Mouse (Mus musculus): Measurements from ENCODE around the gene Steap4. TPM values are rescaled to one million over a fixed set of nuclear protein-coding genes. Genes with fewer than 3 reads are reported as not detected.
A peak's percentile ranks its signal among the peaks of the same experiment; 100 is the strongest.
"Not testable (repeated sequence)": the region's sequence is repeated elsewhere in the genome, so short reads cannot be mapped to it uniquely, and the experiment has no call there.

Steap4 gene
- 1.8 and 2.3 TPM in 2 replicates for polyA plus RNA-seq (2015; fragmentation: Nextera tagmentation; extraction: Ambion mirVana)

DNA sequence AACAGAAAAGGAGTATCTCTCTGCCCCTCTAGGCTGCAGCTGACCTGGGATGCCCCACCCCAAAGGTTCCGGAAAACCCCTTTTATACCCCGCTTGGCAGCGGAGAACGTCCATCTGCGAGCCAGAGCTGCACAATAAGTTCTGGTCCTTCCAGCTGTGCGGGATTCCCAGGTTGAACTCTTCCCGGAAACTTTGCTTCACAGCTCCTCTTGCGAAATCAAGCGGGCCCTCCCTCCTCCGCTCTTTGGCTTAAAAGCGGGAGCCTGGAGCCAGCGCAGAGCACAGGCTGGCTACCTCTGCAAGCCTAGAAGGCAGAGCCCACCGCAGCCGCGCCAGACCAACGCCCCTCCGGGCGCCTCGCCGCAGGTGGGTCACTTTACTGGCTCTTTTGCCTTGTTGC, at the start of gene Steap4:
TSS of gene Steap4 (plus strand) at position 282 of the 400 bp plus-strand sequence.
- no peak for ATAC-seq (replicated peaks; ENCODE audit: insufficient number of reproducible peaks, insufficient read depth, low FRiP score, low read depth)
- H3K4me3 ChIP-seq, result peak within 1 kb of the TSS; percentile 39
- H3K36me3 ChIP-seq, result no peaks in the 10 kb centered on the region
- peaks cover 6% of the 10 kb centered on the region; the same call in 1 of the 2 replicates for H3K4me1 ChIP-seq (replicated peaks)
- no peaks in the 10 kb centered on the region for H3K27me3 ChIP-seq
- 3% methylated on average over 20 of the region's 20 CpGs for WGBS
- H3K27ac ChIP-seq, result no peak within 1 kb of the TSS
- H3K9ac ChIP-seq, result peak within 1 kb of the TSS; percentile 41
- H3K9me3 ChIP-seq (replicated peaks), result no peaks in the 10 kb centered on the region
- peak within 1 kb of the TSS; percentile 75 for H3K4me2 ChIP-seq

DNA sequence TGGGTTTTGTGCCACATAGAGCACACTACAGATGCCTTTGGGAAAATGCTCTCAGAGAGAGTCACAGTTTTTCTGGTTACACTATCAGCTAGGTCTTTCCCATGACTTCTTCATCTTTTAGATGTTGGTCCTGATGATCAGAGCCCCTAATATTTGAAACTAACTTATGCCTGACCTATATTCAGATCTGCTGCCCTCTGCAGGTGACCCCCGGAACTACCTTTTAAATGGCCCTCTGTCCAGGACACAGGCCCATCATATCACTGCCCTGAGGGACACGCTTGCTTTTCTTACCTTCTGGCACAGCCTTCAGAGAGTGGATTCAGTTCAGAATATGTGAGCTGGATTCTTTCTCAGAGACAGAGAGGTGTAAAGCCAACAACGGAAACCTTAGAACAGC, 48.3 kb upstream of the Steap4 start:
- H3K9ac ChIP-seq, result no peak overlapping the region
- no peaks in the 10 kb centered on the region for H3K27me3 ChIP-seq
- H3K4me3 ChIP-seq, result no peak overlapping the region
- H3K27ac ChIP-seq, result no peak overlapping the region
- no peaks in the 10 kb centered on the region for H3K9me3 ChIP-seq (replicated peaks)
- H3K4me1 ChIP-seq (replicated peaks), result no peaks in the 10 kb centered on the region
- 65% methylated on average over 3 of the region's 3 CpGs for WGBS
- H3K36me3 ChIP-seq, result no peaks in the 10 kb centered on the region
- no peak overlapping the region for H3K4me2 ChIP-seq
- no peak for ATAC-seq (replicated peaks; ENCODE audit: insufficient number of reproducible peaks, insufficient read depth, low FRiP score, low read depth)

DNA sequence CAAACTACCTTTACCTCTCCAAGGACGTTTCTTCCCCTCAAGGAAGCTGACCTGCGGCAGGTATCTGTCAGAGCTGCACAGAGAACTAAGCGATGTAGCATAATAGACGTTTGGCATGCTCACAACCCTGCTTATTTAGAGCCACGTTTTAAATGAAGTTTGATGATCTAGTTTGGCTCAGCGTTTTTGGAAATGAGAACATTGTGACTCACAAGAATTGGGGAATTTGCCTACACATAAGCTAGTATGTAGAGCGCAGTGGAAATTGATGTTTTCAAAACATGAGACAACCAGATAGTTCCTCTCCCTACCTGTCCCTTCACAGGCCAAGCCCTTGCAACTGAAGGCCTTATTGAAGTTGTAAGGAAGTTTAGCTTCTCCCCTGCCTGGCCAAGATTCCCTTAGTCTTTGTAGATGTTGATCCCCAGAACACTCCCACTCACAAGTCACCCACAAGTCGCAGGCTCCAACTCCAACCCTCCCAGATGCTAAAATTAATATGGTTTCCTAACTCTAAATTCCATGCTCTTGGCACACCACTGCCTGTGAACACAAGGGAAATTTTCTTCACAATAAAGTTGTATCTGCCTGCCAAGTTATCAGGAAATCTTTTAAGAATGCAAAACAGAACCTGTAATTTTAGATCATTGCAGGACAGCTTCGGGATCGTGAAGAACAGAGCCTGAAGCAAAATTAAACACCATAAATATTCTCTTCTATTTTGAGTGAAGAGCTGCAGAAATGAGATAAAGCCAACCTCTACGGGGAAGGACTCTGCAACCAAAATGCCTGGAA, 42.6 kb upstream of the Steap4 start:
- Histone ChIP-seq H3K9ac (no peak overlapping the region), H3K27ac (no peak overlapping the region), H3K4me1 (replicated peaks) (no peaks in the 10 kb centered on the region), H3K9me3 (replicated peaks) (no peaks in the 10 kb centered on the region), H3K4me3 (no peak overlapping the region), H3K27me3 (no peaks in the 10 kb centered on the region), H3K4me2 (no peak overlapping the region), H3K36me3 (no peaks in the 10 kb centered on the region)
- WGBS, result 70% methylated on average over 11 of the region's 11 CpGs
- ATAC-seq (replicated peaks; ENCODE audit: insufficient number of reproducible peaks, insufficient read depth, low FRiP score, low read depth), result no peak

GRCm38 (mm10) chr5:7918296-7918579, 42.0 kb upstream of the Steap4 start:
- H3K36me3 ChIP-seq, result no peaks in the 10 kb centered on the region
- H3K27me3 ChIP-seq, result no peaks in the 10 kb centered on the region
- ATAC-seq (replicated peaks; ENCODE audit: insufficient number of reproducible peaks, insufficient read depth, low FRiP score, low read depth), result no peak
- no peak overlapping the region for H3K4me2 ChIP-seq
- no peak overlapping the region for H3K4me3 ChIP-seq
- no peak overlapping the region for H3K27ac ChIP-seq
- H3K4me1 ChIP-seq (replicated peaks), result no peaks in the 10 kb centered on the region
- no peak overlapping the region for H3K9ac ChIP-seq
- WGBS, result 78% methylated on average over 5 of the region's 5 CpGs
- no peaks in the 10 kb centered on the region for H3K9me3 ChIP-seq (replicated peaks)

- H3K36me3 ChIP-seq, result no peaks in the 10 kb centered on the region
Measured at GRCm38 (mm10) chr5:7919681-7920080, 40.6 kb upstream of the Steap4 start.

GRCm38 (mm10) chr5:7922751-7923150, 37.5 kb upstream of the Steap4 start:
- WGBS, result 72% methylated on average over 1 of the region's 1 CpGs
- H3K9me3 ChIP-seq (replicated peaks), result no peaks in the 10 kb centered on the region
- H3K4me1 ChIP-seq (replicated peaks), result no peaks in the 10 kb centered on the region
- H3K36me3 ChIP-seq, result no peaks in the 10 kb centered on the region
- H3K4me3 ChIP-seq, result no peak overlapping the region
- no peak overlapping the region for H3K9ac ChIP-seq
- no peak for ATAC-seq (replicated peaks; ENCODE audit: insufficient number of reproducible peaks, insufficient read depth, low FRiP score, low read depth)
- no peak overlapping the region for H3K27ac ChIP-seq
- H3K27me3 ChIP-seq, result no peaks in the 10 kb centered on the region
- H3K4me2 ChIP-seq, result no peak overlapping the region

More at GRCm38 (mm10) chr5:7919681-7920080, 40.6 kb upstream of the Steap4 start:
- Histone ChIP-seq H3K9ac (no peak overlapping the region), H3K4me1 (replicated peaks) (no peaks in the 10 kb centered on the region), H3K9me3 (replicated peaks) (no peaks in the 10 kb centered on the region), H3K27ac (no peak overlapping the region), H3K4me3 (no peak overlapping the region), H3K4me2 (no peak overlapping the region), H3K27me3 (no peaks in the 10 kb centered on the region)
- 83% methylated on average over 2 of the region's 2 CpGs for WGBS
- ATAC-seq (replicated peaks; ENCODE audit: insufficient number of reproducible peaks, insufficient read depth, low FRiP score, low read depth), result no peak

DNA sequence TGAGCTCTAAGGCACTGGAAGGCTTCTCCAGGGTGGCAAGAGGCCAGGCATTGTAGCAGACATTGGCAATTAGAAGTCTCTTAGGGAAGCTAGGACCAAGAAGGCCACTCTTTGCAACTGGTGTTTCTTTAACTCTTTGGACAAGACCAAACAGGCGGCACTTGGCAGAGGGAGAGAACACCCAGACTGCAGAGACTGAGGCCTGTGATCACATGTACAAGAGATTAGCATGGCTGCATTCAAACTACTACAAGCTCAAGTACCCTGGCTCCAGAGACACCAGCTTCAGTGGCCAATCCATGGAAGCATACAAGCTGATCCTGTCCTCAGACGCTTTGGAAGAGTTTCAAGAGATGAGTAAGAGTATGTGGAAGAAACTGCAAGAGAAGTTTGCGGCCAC, 36.6 kb upstream of the Steap4 start:
- Histone ChIP-seq H3K4me1 (replicated peaks) (no peaks in the 10 kb centered on the region), H3K4me2 (no peak overlapping the region), H3K9me3 (replicated peaks) (no peaks in the 10 kb centered on the region), H3K36me3 (no peaks in the 10 kb centered on the region), H3K27me3 (no peaks in the 10 kb centered on the region), H3K27ac (no peak overlapping the region), H3K9ac (no peak overlapping the region), H3K4me3 (no peak overlapping the region)
- 77% methylated on average over 3 of the region's 3 CpGs for WGBS
- ATAC-seq (replicated peaks; ENCODE audit: insufficient number of reproducible peaks, insufficient read depth, low FRiP score, low read depth), result no peak

DNA sequence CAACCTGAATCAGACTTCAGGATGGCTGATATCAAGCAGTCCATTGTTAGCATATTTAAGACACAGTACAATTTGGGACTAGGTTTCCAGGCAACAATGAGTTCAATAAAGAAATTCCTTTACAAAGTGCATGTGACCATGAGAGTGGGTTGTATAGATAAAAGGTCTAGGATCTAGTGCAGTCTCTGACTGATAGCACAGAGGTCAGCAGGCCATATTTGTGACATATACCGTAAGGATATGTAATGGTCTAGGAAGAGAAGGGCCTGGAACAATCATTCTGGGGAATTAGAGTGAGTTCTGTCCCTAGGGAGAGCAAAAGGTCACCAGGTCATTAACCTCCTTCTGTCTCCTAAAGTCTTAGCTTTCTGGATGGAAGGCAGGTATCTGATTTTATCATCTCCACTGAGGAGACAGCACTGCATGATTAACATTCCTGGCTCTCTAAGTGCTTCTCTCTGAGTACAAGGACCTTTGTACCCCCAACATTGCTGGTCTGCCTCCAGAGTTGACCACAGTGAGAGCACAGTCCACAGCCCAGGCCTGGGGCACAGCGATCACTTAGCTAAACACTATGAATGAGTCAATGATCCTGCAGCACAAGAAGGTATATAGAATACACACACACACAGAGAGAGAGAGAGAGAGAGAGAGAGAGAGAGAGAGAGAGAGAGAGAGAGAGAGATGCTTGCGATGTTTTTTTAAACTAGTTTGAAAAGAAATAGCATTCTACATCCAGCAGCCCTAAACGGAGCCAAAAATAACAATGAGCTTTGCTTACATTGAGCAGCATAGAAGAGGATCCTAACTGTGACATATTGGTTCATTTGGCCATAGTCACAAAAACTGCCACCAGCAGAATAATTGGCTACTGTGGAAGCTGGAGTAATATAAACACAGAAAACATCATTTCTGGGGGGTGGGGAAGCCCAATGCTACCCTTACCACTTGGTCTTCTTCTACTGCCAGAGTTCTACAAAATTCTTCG, 27.7 kb upstream of the Steap4 start:
- no peak overlapping the region for H3K27ac ChIP-seq
- H3K4me3 ChIP-seq, result no peak overlapping the region
- no peaks in the 10 kb centered on the region for H3K27me3 ChIP-seq
- no peak for ATAC-seq (replicated peaks; ENCODE audit: insufficient number of reproducible peaks, insufficient read depth, low FRiP score, low read depth)
- H3K4me1 ChIP-seq (replicated peaks), result no peaks in the 10 kb centered on the region
- no peaks in the 10 kb centered on the region for H3K9me3 ChIP-seq (replicated peaks)
- WGBS, result 58% methylated on average over 5 of the region's 5 CpGs
- no peaks in the 10 kb centered on the region for H3K36me3 ChIP-seq
- H3K4me2 ChIP-seq, result no peak overlapping the region
- no peak overlapping the region for H3K9ac ChIP-seq

DNA sequence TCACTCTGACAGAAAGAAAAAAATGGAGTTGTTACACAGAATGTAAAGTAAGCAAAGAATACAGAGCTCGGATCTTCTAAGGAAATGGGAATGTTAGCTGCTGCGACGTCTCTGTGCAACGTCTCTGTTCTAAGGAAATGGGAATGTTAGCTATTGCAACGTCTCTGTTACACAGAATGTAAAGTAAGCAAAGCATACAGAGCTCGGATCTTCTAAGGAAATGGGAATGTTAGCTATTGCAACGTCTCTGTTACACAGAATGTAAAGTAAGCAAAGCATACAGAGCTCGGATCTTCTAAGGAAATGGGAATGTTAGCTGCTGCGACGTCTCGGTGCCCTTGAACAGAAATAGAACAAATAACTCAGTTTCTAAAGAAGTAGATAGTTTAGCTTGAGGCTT, 26.8 kb upstream of the Steap4 start:
- not testable (repeated sequence) for H3K27ac ChIP-seq; H3K4me3 ChIP-seq; H3K4me1 ChIP-seq (replicated peaks); H3K27me3 ChIP-seq; H3K9me3 ChIP-seq (replicated peaks); H3K36me3 ChIP-seq; ATAC-seq (replicated peaks; ENCODE audit: insufficient number of reproducible peaks, insufficient read depth, low FRiP score, low read depth); H3K9ac ChIP-seq; H3K4me2 ChIP-seq
- 59% methylated on average over 11 of the region's 11 CpGs for WGBS

- Histone ChIP-seq H3K4me1 (replicated peaks) (no peaks in the 10 kb centered on the region), H3K9ac (no peak overlapping the region), H3K4me2 (no peak overlapping the region), H3K4me3 (no peak overlapping the region), H3K27ac (no peak overlapping the region), H3K36me3 (no peaks in the 10 kb centered on the region), H3K27me3 (no peaks in the 10 kb centered on the region), H3K9me3 (replicated peaks) (no peaks in the 10 kb centered on the region)
- 58% methylated on average over 2 of the region's 2 CpGs for WGBS
- ATAC-seq (replicated peaks; ENCODE audit: insufficient number of reproducible peaks, insufficient read depth, low FRiP score, low read depth), result no peak
Measured at GRCm38 (mm10) chr5:7933933-7934675, 26.2 kb upstream of the Steap4 start.

GRCm38 (mm10) chr5:7954838-7955237, 5.4 kb upstream of the Steap4 start:
- Histone ChIP-seq H3K4me2 (no peak overlapping the region), H3K4me3 (no peak overlapping the region), H3K36me3 (no peaks in the 10 kb centered on the region), H3K27ac (no peak overlapping the region), H3K9ac (no peak overlapping the region), H3K27me3 (no peaks in the 10 kb centered on the region), H3K9me3 (replicated peaks) (no peaks in the 10 kb centered on the region), H3K4me1 (replicated peaks) (no peaks in the 10 kb centered on the region)
- ATAC-seq (replicated peaks; ENCODE audit: insufficient number of reproducible peaks, insufficient read depth, low FRiP score, low read depth), result no peak
- WGBS, result 84% methylated on average over 2 of the region's 2 CpGs

Data from heart, embryonic 15.5 days (tissue).